Mouse (Mus musculus) E14TG2a.4 (cell line): ENCODE results near the gene Pomt1.

Source experiments
- CTCF ChIP-seq: conservative IDR thresholded peaks from 2 replicates; pipeline ENCODE4 v1.5.1; 2014; ENCODE audit warnings: low read length
- NANOG ChIP-seq: IDR thresholded peaks from 2 replicates; pipeline ENCODE4 v1.6.1; 2014; ENCODE audit warnings: borderline replicate concordance, low read length, mixed read lengths

DNA sequence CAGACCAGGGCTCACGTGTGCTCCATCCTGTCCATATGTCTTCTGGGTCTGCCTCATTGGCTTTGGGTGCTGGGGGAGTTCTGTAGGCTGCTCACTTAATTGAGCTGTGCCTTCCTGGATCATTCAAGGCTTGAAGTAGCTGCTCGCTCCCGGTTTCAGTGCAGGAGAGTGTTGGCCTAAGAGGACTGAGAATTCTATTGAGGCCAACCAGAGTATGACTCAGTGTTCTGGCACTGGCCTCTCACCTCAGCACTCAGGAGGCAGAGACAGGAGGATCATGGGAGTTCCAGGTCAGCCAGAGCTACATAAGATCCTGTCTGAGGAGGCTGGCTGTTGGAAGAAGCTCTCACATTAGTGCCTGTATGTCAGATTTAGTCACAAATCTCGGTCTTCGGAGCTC is 18.3 kb upstream of the Pomt1 start:
- no peak for TF ChIP-seq CTCF
- TF ChIP-seq NANOG, result no peak
